Mouse (Mus musculus): ENCODE results near the gene Arhgap10. TPM values are rescaled to one million over a fixed set of nuclear protein-coding genes. Genes with fewer than 3 reads are reported as not detected.
"Not testable (repeated sequence)": the region's sequence is repeated elsewhere in the genome, so short reads cannot be mapped to it uniquely, and the experiment has no call there.

Gene Arhgap10
- total and polyA plus RNA-seq, 3 experiments = 13.1 to 22.8 TPM; not detected in 1

GRCm38 (mm10) chr8:77327326-77327725, 190.4 kb downstream of the Arhgap10 start:
- Histone ChIP-seq H3K4me3 (ENCODE audit: control insufficient read depth in 1 of 2, insufficient read depth in 1 of 2, low read depth in 2 of 2, low read length in 2 of 2) (no peak overlapping the region), H3K27me3 (ENCODE audit: control insufficient read depth in 1 of 2, insufficient read depth in 2 of 2, low read length in 2 of 2) (no peaks in the 10 kb centered on the region), H3K9ac (ENCODE audit: control insufficient read depth, low read depth, low read length, poor library complexity, severe bottlenecking) (no peak overlapping the region), H3K9me3 (replicated peaks; ENCODE audit: insufficient read depth, low read length) (no peaks in the 10 kb centered on the region), H3K27ac (ENCODE audit: control insufficient read depth, low read depth, low read length) (no peak overlapping the region), H3K79me2 (ENCODE audit: control insufficient read depth, insufficient read depth, low read length, poor library complexity) (no peaks in the 10 kb centered on the region), H3K4me1 (ENCODE audit: control insufficient read depth in 1 of 2, insufficient read depth in 2 of 2, low read length in 2 of 2) (no peaks in the 10 kb centered on the region), H3K36me3 (ENCODE audit: control insufficient read depth in 1 of 2, insufficient read depth in 2 of 2, low read length in 2 of 2) (no peaks in the 10 kb centered on the region)
- TF ChIP-seq BHLHE40 (IDR thresholded peaks at IDR 0.05; ENCODE audit: borderline replicate concordance, low read depth, low read length) = no peak
- TF ChIP-seq TAL1 (IDR thresholded peaks at IDR 0.05; ENCODE audit: low read length) = no peak
- no peak for TF ChIP-seq MXI1 (IDR thresholded peaks at IDR 0.05; ENCODE audit: low read depth, low read length)
- TF ChIP-seq ZC3H11A (IDR thresholded peaks at IDR 0.05; ENCODE audit: low read depth, low read length) = no peak
- TF ChIP-seq ZNF384 (IDR thresholded peaks at IDR 0.05; ENCODE audit: low read depth, low read length) = no peak
- TF ChIP-seq HCFC1 (IDR thresholded peaks at IDR 0.05; ENCODE audit: low read depth, low read length) = no peak
- no peak for TF ChIP-seq GATA1 (IDR thresholded peaks at IDR 0.05; ENCODE audit: low read depth, low read length)
- no peak for TF ChIP-seq ZKSCAN1 (IDR thresholded peaks at IDR 0.05; ENCODE audit: low read depth, low read length)
- TF ChIP-seq JUND (IDR thresholded peaks at IDR 0.05; ENCODE audit: low read depth, low read length) = no peak
- no peak for TF ChIP-seq RCOR1 (IDR thresholded peaks at IDR 0.05; ENCODE audit: low read depth, low read length)
- TF ChIP-seq USF1 (IDR thresholded peaks at IDR 0.05; ENCODE audit: low read depth, low read length) = no peak
- TF ChIP-seq ZMIZ1 (IDR thresholded peaks at IDR 0.05; ENCODE audit: low read depth, low read length) = no peak
- no peak for TF ChIP-seq MAZ (IDR thresholded peaks at IDR 0.05; ENCODE audit: low read depth, low read length)
- TF ChIP-seq RAD21 (IDR thresholded peaks at IDR 0.05; ENCODE audit: low read depth, low read length) = no peak
- DNase-seq (ENCODE audit: low read depth, low spot score) = no peak

- not testable (repeated sequence) for H3K9ac ChIP-seq (ENCODE audit: control insufficient read depth, low read depth, low read length, poor library complexity, severe bottlenecking); H3K9me3 ChIP-seq (replicated peaks; ENCODE audit: insufficient read depth, low read length); H3K27me3 ChIP-seq (ENCODE audit: control insufficient read depth in 1 of 2, insufficient read depth in 2 of 2, low read length in 2 of 2); DNase-seq (ENCODE audit: low read depth, low spot score); H3K36me3 ChIP-seq (ENCODE audit: control insufficient read depth in 1 of 2, insufficient read depth in 2 of 2, low read length in 2 of 2); H3K27ac ChIP-seq (ENCODE audit: control insufficient read depth, low read depth, low read length); H3K4me3 ChIP-seq (ENCODE audit: control insufficient read depth in 1 of 2, insufficient read depth in 1 of 2, low read depth in 2 of 2, low read length in 2 of 2); H3K4me1 ChIP-seq (ENCODE audit: control insufficient read depth in 1 of 2, insufficient read depth in 2 of 2, low read length in 2 of 2); H3K79me2 ChIP-seq (ENCODE audit: control insufficient read depth, insufficient read depth, low read length, poor library complexity)
Observed at GRCm38 (mm10) chr8:77322727-77323126, 195.0 kb downstream of the Arhgap10 start.

- H3K4me1 ChIP-seq (ENCODE audit: control insufficient read depth in 1 of 2, insufficient read depth in 2 of 2, low read length in 2 of 2) = no peaks in the 10 kb centered on the region
- no peak overlapping the region for H3K27ac ChIP-seq (ENCODE audit: control insufficient read depth, low read depth, low read length)
- H3K9ac ChIP-seq (ENCODE audit: control insufficient read depth, low read depth, low read length, poor library complexity, severe bottlenecking) = no peak overlapping the region
- no peaks in the 10 kb centered on the region for H3K36me3 ChIP-seq (ENCODE audit: control insufficient read depth in 1 of 2, insufficient read depth in 2 of 2, low read length in 2 of 2)
- no peaks in the 10 kb centered on the region for H3K27me3 ChIP-seq (ENCODE audit: control insufficient read depth in 1 of 2, insufficient read depth in 2 of 2, low read length in 2 of 2)
- H3K79me2 ChIP-seq (ENCODE audit: control insufficient read depth, insufficient read depth, low read length, poor library complexity) = no peaks in the 10 kb centered on the region
- H3K4me3 ChIP-seq (ENCODE audit: control insufficient read depth in 1 of 2, insufficient read depth in 1 of 2, low read depth in 2 of 2, low read length in 2 of 2) = no peak overlapping the region
- TF ChIP-seq ZKSCAN1 (IDR thresholded peaks at IDR 0.05; ENCODE audit: low read depth, low read length) = no peak
- TF ChIP-seq POLR2AphosphoS5 (IDR thresholded peaks at IDR 0.05; ENCODE audit: borderline replicate concordance, low read depth, low read length) = no peak
- no peak for TF ChIP-seq NELFE (IDR thresholded peaks at IDR 0.05; ENCODE audit: low read depth, low read length)
- TF ChIP-seq MAX (IDR thresholded peaks at IDR 0.05; ENCODE audit: low read length) = no peak
- no peak for TF ChIP-seq MYC (IDR thresholded peaks at IDR 0.05; ENCODE audit: low read depth, low read length)
- TF ChIP-seq NRF1 (IDR thresholded peaks at IDR 0.05; ENCODE audit: insufficient read depth, low read depth, low read length, poor library complexity, severe bottlenecking) = no peak
- TF ChIP-seq EP300 (IDR thresholded peaks at IDR 0.05; ENCODE audit: low read depth in 1 of 2, low read length in 2 of 2) = no peak
- no peak for TF ChIP-seq E2F4 (IDR thresholded peaks at IDR 0.05; ENCODE audit: borderline replicate concordance, low read depth, low read length)
- no peaks in the 10 kb centered on the region for H3K9me3 ChIP-seq (replicated peaks; ENCODE audit: insufficient read depth, low read length)
- no peak for DNase-seq (ENCODE audit: low read depth, low spot score)
Observed at GRCm38 (mm10) chr8:77321901-77322300, 195.9 kb downstream of the Arhgap10 start.
